Mouse (Mus musculus) forebrain, postnatal 0 days (tissue): ENCODE measurements around the gene Gas7. TPM values are rescaled to one million over a fixed set of nuclear protein-coding genes. Genes with fewer than 3 reads are reported as not detected.

ENCODE experiments used
- ATAC-seq: fragments of 200-750 bp; cut with Nextera tagmentation; 2 replicates; pipeline ENCODE4 v1.8.0; 2017; ENCODE audit warnings: mild to moderate bottlenecking, moderate library complexity
- DNase-seq: peaks from one replicate; pipeline ENCODE4 v3.0.0-alpha.2; 2015
- H3K27ac ChIP-seq: fragments of 300-500 bp; sonication (generic); 2 replicates; pipeline ENCODE4 v1.5.1; 2014; ENCODE audit warnings: low read depth, mild to moderate bottlenecking, antibody characterized with exemption, low read length, moderate library complexity, mixed read lengths
- H3K27me3 ChIP-seq: fragments of 300-500 bp; sonication (generic); 2 replicates; pipeline ENCODE4 v1.6.1; 2014; ENCODE audit warnings: mild to moderate bottlenecking, low read length, mixed read lengths; ENCODE audit not compliant: insufficient read depth
- H3K36me3 ChIP-seq: fragments of 300-500 bp; sonication (generic); 2 replicates; pipeline ENCODE4 v1.6.1; 2014; ENCODE audit warnings: mild to moderate bottlenecking, moderate library complexity; ENCODE audit not compliant: insufficient read depth
- H3K4me1 ChIP-seq: fragments of 300-500 bp; sonication (generic); 2 replicates; pipeline ENCODE4 v1.6.1; 2014; ENCODE audit warnings: antibody characterized with exemption; ENCODE audit not compliant: insufficient read depth
- H3K4me2 ChIP-seq: fragments of 300-500 bp; sonication (generic); 2 replicates; pipeline ENCODE4 v1.6.1; 2014; ENCODE audit warnings: low read depth, mild to moderate bottlenecking, moderate library complexity
- H3K4me3 ChIP-seq: fragments of 300-500 bp; sonication (generic); 2 replicates; pipeline ENCODE4 v1.5.1; 2014; ENCODE audit warnings: low read depth, low read length, mixed read lengths
- H3K9ac ChIP-seq: fragments of 300-500 bp; sonication (generic); 2 replicates; pipeline ENCODE4 v1.6.1; 2014; ENCODE audit warnings: mild to moderate bottlenecking
- H3K9me3 ChIP-seq: fragments of 300-500 bp; sonication (generic); 2 replicates; pipeline ENCODE4 v1.6.1; 2016; ENCODE audit warnings: low read length
- CTCF ChIP-seq: sonication (generic); IDR thresholded peaks from 2 replicates; pipeline ENCODE4 v1.5.1; 2016; ENCODE audit warnings: antibody characterized with exemption, control low read depth, low read depth
- WGBS: fragments of 180-500 bp; shearing (Covaris S2); extraction: QIAGEN DNeasy Blood & Tissue Kit; methylation state at CpG from one replicate; pipeline ENCODE4 v1.1.7; 2014; 5-methylcytosine and 5-hydroxymethylcytosine counted together
- polyA plus RNA-seq: library from polyadenylated mRNA; unstranded; fragments of >200 nt; fragmentation: Nextera tagmentation; extraction: Ambion mirVana; gene quantifications from 2 replicates; pipeline ENCODE4 v1.2.1, GENCODE M21; 2015
- total RNA-seq: library from RNA; depleted of rRNA; stranded (reverse); fragments of >200 nt; gene quantifications from 2 replicates; pipeline ENCODE4 v1.2.3, GENCODE M21; 2014

The Gas7 gene
- total and polyA plus RNA-seq, 2 experiments from 2014 or later: 124 to 176 TPM

DNA sequence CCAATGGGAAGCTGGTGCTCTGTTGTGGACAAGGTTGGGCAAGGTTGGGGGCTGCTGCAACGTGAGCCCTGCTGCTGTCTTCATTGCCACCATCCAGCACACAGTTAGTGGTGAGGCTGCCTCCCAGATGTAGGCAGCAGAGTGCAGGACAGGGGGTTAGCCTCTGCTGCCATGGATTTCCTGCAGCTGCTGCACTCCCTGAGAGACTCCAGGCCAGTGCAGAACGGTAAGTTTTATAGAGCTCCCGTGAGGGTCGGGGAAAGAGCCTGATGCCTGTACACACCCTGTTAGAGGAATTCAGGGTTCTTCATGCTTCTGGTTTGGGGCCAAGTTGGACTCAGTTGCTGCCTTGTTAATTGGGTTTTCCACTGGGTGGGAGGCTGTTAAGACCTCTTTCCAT is 11.9 kb downstream of the Gas7 start:
- no peak overlapping the region for H3K27ac ChIP-seq
- H3K9me3 ChIP-seq: no peaks in the 10 kb centered on the region
- H3K27me3 ChIP-seq: no peaks in the 10 kb centered on the region
- TF ChIP-seq CTCF: no peak
- H3K4me2 ChIP-seq: no peak overlapping the region
- 66% methylated on average over 4 of the region's 4 CpGs for whole genome bisulfite sequencing
- no peaks in the 10 kb centered on the region for H3K4me1 ChIP-seq
- H3K4me3 ChIP-seq: no peak overlapping the region
- H3K36me3 ChIP-seq: no peaks in the 10 kb centered on the region
- ATAC-seq: no peak
- DNase-seq: no peak
- H3K9ac ChIP-seq: no peak overlapping the region

DNA sequence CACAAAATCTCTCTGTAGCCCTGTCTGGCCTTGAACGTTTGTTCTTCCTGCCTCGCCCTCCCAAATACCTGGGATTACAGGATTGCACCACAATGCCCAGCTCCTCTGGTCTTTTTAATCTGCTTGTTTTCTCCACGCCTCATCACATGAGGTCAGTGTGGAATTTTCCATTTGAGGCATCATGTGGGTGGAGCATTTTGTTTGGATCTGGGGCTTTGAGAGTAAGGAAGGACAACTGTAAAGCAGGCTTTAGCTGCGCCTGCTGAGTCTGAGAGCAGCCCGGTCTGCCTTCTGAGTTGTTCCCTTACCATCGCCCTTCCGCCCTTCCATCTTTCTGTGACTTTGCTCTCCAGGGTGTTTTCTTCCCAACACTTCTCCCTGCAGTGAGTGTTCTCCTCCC is 13.6 kb downstream of the Gas7 start:
- Histone ChIP-seq H3K4me2 (no peak overlapping the region), H3K36me3 (no peaks in the 10 kb centered on the region), H3K9ac (no peak overlapping the region), H3K4me3 (no peak overlapping the region), H3K4me1 (no peaks in the 10 kb centered on the region), H3K27me3 (no peaks in the 10 kb centered on the region), H3K9me3 (no peaks in the 10 kb centered on the region), H3K27ac (no peak overlapping the region)
- ATAC-seq (no peak), DNase-seq (no peak)
- WGBS: 73% methylated on average over 7 of the region's 7 CpGs
- no peak for TF ChIP-seq CTCF

DNA sequence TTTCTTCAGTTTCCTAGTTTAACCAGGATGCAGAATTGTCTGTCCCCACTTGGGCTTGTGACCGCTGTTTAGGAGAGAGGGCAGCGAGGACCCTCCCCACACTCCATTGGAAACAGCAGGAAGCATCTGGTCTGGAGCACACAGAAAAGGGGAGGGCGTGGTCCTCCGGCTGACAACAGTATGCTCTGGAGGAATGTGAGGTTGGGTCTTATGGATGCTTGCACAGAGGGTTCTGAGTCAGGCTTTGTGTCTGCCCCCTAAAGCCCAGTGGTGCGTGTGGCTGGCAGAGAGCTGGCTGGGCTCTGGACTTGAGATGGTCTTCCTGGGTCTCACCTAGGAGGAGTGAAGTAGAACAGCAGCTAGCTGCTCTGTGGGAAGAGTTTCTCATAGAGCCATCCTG is 19.4 kb downstream of the Gas7 start:
- DNase-seq: no peak
- ATAC-seq: no peak
- Histone ChIP-seq H3K4me3 (no peak overlapping the region), H3K36me3 (no peaks in the 10 kb centered on the region), H3K4me2 (no peak overlapping the region), H3K27me3 (no peaks in the 10 kb centered on the region), H3K27ac (no peak overlapping the region), H3K9me3 (no peaks in the 10 kb centered on the region), H3K9ac (no peak overlapping the region), H3K4me1 (no peaks in the 10 kb centered on the region)
- 62% methylated on average over 5 of the region's 5 CpGs for WGBS
- TF ChIP-seq CTCF: no peak

- no peak for TF ChIP-seq CTCF
- Histone ChIP-seq H3K27me3 (no peaks in the 10 kb centered on the region), H3K9me3 (no peaks in the 10 kb centered on the region), H3K27ac (no peak overlapping the region), H3K4me1 (no peaks in the 10 kb centered on the region), H3K4me3 (no peak overlapping the region), H3K36me3 (no peaks in the 10 kb centered on the region), H3K9ac (no peak overlapping the region), H3K4me2 (no peak overlapping the region)
- DNase-seq (no peak), ATAC-seq (no peak)
- WGBS: 47% methylated on average over 4 of the region's 4 CpGs
Measured at GRCm38 (mm10) chr11:67479534-67479933, 24.3 kb downstream of the Gas7 start.

DNA sequence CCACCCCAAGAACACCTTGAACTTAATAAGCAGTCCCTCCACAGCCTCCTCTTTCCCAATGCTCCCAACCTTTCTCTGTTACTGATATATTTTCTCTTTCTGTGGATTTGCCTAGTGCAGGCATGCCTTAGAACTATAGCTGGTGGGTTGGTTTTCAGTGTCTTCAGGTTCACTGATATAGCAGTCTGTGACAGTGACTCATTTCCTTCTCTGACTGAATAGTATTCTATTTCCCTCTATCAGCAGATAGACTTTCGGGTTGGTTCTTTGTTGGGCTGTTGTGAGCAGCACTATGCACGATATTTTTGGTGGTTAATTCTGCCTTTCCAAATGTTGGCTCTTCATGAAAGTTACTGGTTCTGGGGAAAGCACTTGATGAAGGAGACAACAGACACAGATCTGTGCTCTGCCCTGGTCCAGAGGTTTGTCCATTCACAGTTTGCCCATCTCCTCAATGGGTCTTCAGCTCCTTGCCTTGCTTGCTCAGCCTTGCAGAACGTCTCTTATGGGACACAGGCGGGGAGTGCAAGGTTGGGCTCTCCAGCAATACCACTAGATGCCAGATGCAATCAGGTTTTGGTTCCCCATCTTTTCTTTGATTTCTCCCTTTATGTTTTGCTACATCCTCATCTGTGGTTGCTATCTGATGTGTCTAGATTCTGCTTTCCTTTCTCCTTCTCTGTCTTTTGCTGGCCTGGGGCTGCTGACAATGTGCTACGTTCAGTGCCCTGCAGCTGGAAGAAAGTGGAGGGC is 25.1 kb downstream of the Gas7 start:
- Histone ChIP-seq H3K27me3 (no peaks in the 10 kb centered on the region), H3K4me2 (no peak overlapping the region), H3K4me3 (no peak overlapping the region), H3K9ac (no peak overlapping the region), H3K36me3 (no peaks in the 10 kb centered on the region), H3K4me1 (no peaks in the 10 kb centered on the region), H3K27ac (no peak overlapping the region), H3K9me3 (no peaks in the 10 kb centered on the region)
- no peak for TF ChIP-seq CTCF
- DNase-seq (no peak), ATAC-seq (no peak)
- WGBS: 89% methylated on average over 5 of the region's 5 CpGs

DNA sequence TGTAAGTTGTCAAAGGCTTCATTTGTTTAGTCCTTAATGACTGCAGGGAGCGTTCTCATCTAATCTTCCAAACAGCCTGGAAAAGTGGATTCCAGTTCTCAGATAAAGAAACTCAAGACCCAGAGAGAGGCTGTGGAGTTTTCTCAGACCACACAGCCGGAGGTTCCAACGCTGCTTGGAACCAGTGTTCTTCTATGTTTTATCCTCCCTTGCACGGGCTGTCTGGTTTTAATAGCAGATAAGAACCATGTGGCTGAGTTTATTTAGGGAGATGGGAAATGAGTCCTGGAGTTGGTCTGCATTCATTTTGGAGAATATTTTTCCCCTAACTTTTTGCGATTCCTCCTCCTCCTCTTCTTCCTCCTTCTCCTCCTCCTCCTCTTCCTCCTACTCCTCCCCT is 26.5 kb downstream of the Gas7 start:
- no peak for TF ChIP-seq CTCF
- H3K36me3 ChIP-seq: no peaks in the 10 kb centered on the region
- DNase-seq (no peak), ATAC-seq (no peak)
- no peaks in the 10 kb centered on the region for H3K4me1 ChIP-seq
- no peaks in the 10 kb centered on the region for H3K9me3 ChIP-seq
- H3K4me2 ChIP-seq: no peak overlapping the region
- 72% methylated on average over 5 of the region's 5 CpGs for WGBS
- no peak overlapping the region for H3K9ac ChIP-seq
- H3K27ac ChIP-seq: no peak overlapping the region
- H3K4me3 ChIP-seq: no peak overlapping the region
- H3K27me3 ChIP-seq: no peaks in the 10 kb centered on the region

DNA sequence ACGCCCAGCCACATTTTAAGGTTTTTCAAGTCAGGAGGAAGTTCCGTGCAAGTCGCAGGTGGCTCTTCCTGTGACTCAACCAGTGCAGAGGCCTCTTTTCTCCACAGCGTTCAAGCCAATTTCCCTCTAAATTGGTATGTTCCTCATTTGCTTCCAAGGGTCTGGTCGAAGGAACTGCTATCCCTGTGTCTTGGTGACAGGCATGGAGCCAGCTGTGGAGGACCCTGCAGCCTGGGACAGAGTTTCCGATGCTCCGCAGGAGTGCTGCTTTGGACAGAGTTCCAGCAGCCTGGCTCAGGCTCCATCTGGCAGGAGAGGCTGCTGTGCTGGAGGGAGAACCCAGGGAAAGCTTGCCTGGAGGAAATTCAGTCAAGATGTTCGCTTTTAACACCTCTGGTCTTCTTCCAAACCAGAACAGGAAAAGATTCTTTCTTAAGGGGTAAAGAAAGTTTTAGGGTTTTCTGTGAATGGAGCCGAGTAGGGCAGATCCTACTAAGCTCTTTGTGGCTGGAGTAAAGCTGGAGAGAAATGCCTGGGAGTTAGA is 27.1 kb downstream of the Gas7 start:
- H3K27me3 ChIP-seq: no peaks in the 10 kb centered on the region
- H3K4me1 ChIP-seq: no peaks in the 10 kb centered on the region
- H3K36me3 ChIP-seq: no peaks in the 10 kb centered on the region
- no peak overlapping the region for H3K4me2 ChIP-seq
- DNase-seq (peak; percentile 36), ATAC-seq (peak; percentile 54; the same call in 1 of the 2 replicates)
- 63% methylated on average over 9 of the region's 9 CpGs for WGBS
- no peak overlapping the region; the same call in 1 of the 2 replicates for H3K27ac ChIP-seq
- H3K4me3 ChIP-seq: no peak overlapping the region
- no peak for TF ChIP-seq CTCF
- no peak overlapping the region for H3K9ac ChIP-seq
- H3K9me3 ChIP-seq: no peaks in the 10 kb centered on the region
